ENCODE assay signal across 19 mouse cellular contexts in the genomic region with DNA sequence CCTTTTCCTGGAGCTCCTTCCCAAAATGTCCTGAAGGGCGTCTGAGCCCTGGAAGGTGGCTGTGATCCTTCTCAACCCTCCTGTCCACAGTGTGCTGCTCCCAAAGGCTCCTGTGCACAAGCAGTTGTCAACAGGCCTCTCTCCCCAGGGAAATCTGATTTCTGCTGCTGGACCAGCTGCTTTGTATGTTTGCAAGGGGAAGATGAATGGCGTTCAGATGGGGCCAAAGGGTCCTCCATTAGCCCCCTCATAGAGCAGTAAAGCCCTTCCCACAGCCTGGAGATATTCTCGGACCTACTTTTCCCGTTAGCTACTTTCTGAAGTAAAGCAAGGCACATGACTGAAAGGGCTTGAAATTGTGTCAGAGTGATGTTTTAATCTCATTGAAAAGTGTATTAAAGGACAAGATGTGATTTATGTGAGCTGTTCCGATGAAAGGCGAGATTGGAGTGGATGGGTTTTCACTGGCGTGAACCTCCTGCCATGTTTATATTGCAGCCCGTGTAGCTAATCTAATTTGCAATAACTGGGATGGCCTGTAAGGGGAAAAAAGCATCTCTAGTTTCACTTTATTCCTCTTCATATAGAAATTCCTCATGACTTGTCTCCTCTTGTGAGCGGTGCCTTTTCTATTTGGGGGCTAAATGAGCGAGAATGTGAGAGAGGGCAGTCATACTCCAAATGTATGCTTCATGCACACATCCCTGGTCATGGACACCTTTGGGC. TPM values are rescaled to one million over a fixed set of nuclear protein-coding genes. Genes with fewer than 3 reads are reported as not detected.
DNase-seq lines count a peak whose midpoint lies in the region; ATAC-seq and TF ChIP-seq lines count a peak whose summit lies in the region.
"Had no signal": no experiment of that assay in that cellular context is flagged by ENCODE, and none has a peak within 500 bp of the region (broad histone marks: within the 10 kb centered on the region; RNA-seq: fewer than 3 reads in every experiment).

No protein-coding gene starts in this region.

- H3K27ac ChIP-seq in embryonic facial prominence, embryonic 11.5 days (replicated peaks; ENCODE audit: low read depth, low read length), result no peak overlapping the region
- no peak overlapping the region for H3K27ac ChIP-seq in hindbrain, embryonic 11.5 days (ENCODE audit: low read depth, low read length)
- no peak overlapping the region for H3K27ac ChIP-seq in midbrain, embryonic 11.5 days (ENCODE audit: low read depth, low read length)
- H3K27ac ChIP-seq in intestine, postnatal 0 days (ENCODE audit: low read depth, low read length), result no peak overlapping the region
- H3K27ac ChIP-seq: heart, adult 2 months; kidney, postnatal 0 days; lung, embryonic 15.5 days had no signal

- ATAC-seq in embryonic facial prominence, embryonic 11.5 days (replicated peaks; ENCODE audit: insufficient number of reproducible peaks, low FRiP score, low TSS enrichment, low read depth), result no peak
- no peak for ATAC-seq in hindbrain, embryonic 11.5 days (ENCODE audit: low FRiP score)
- ATAC-seq in midbrain, embryonic 11.5 days (ENCODE audit: low FRiP score), result no peak
- ATAC-seq in intestine, postnatal 0 days, result no peak

- no peaks in the 10 kb centered on the region for H3K9me3 ChIP-seq in embryonic facial prominence, embryonic 11.5 days (replicated peaks; ENCODE audit: control insufficient read depth, low read length)
- H3K9me3 ChIP-seq in hindbrain, embryonic 11.5 days (ENCODE audit: control insufficient read depth, low read length), result no peaks in the 10 kb centered on the region
- H3K9me3 ChIP-seq in midbrain, embryonic 11.5 days (ENCODE audit: control insufficient read depth, low read length), result no peaks in the 10 kb centered on the region
- H3K9me3 ChIP-seq in intestine, postnatal 0 days (ENCODE audit: control insufficient read depth), result no peaks in the 10 kb centered on the region
- H3K9me3 ChIP-seq: lung, embryonic 15.5 days had no signal

- H3K36me3 ChIP-seq in embryonic facial prominence, embryonic 11.5 days (replicated peaks; ENCODE audit: control insufficient read depth, insufficient read depth, low read depth, low read length), result no peaks in the 10 kb centered on the region
- H3K36me3 ChIP-seq in hindbrain, embryonic 11.5 days (ENCODE audit: control insufficient read depth, insufficient read depth, low read length), result no peaks in the 10 kb centered on the region
- no peaks in the 10 kb centered on the region for H3K36me3 ChIP-seq in midbrain, embryonic 11.5 days (ENCODE audit: control insufficient read depth, insufficient read depth, low read length)
- H3K36me3 ChIP-seq in intestine, postnatal 0 days (ENCODE audit: control insufficient read depth, insufficient read depth), result no peaks in the 10 kb centered on the region
- H3K36me3 ChIP-seq: lung, embryonic 15.5 days had no signal

- intact Hi-C loops in heart, postnatal 36 days (cut with DNase I), result no loop called here

- no peak overlapping the region for H3K4me2 ChIP-seq in embryonic facial prominence, embryonic 11.5 days (ENCODE audit: low read depth, low read length)
- H3K4me2 ChIP-seq in hindbrain, embryonic 11.5 days (replicated peaks; ENCODE audit: low read depth, low read length), result no peak overlapping the region
- H3K4me2 ChIP-seq in midbrain, embryonic 11.5 days, result no peak overlapping the region
- no peak overlapping the region for H3K4me2 ChIP-seq in intestine, postnatal 0 days (replicated peaks; ENCODE audit: low read depth)
- H3K4me2 ChIP-seq: liver, embryonic 11.5 days; lung, embryonic 15.5 days had no signal

- no peak overlapping the region for H3K9ac ChIP-seq in embryonic facial prominence, embryonic 11.5 days (replicated peaks; ENCODE audit: low read length)
- H3K9ac ChIP-seq in hindbrain, embryonic 11.5 days (ENCODE audit: low read depth, low read length), result no peak overlapping the region
- H3K9ac ChIP-seq in midbrain, embryonic 11.5 days (ENCODE audit: low read length), result no peak overlapping the region
- H3K9ac ChIP-seq in intestine, postnatal 0 days (ENCODE audit: low read depth, low read length), result no peak overlapping the region
- H3K9ac ChIP-seq: lung, embryonic 15.5 days had no signal

- TF ChIP-seq CTCF in intestine, postnatal 0 days (IDR thresholded peaks at IDR 0.05; ENCODE audit: low read depth), result no peak

- no peak overlapping the region for H3K4me3 ChIP-seq in embryonic facial prominence, embryonic 11.5 days (ENCODE audit: low read depth, low read length)
- no peak overlapping the region for H3K4me3 ChIP-seq in hindbrain, embryonic 11.5 days (ENCODE audit: low read depth, low read length)
- H3K4me3 ChIP-seq in midbrain, embryonic 11.5 days (ENCODE audit: low read depth, low read length), result no peak overlapping the region
- no peak overlapping the region for H3K4me3 ChIP-seq in intestine, postnatal 0 days (ENCODE audit: low read depth, low read length)
- H3K4me3 ChIP-seq: heart, adult 2 months; lung, embryonic 15.5 days had no signal

- DNase-seq in embryo, embryonic 11 days, result peak; percentile 48
- no peak for DNase-seq in embryo, embryonic 9.5 days (ENCODE audit: extremely low spot score)
- DNase-seq in embryonic facial prominence, embryonic 11.5 days (ENCODE audit: low spot score), result peak; percentile 4
- peak; percentile 66 for DNase-seq in hindbrain, embryonic 11.5 days (ENCODE audit: low spot score)
- peak; percentile 97 for DNase-seq in midbrain, embryonic 11.5 days (ENCODE audit: low spot score, missing footprints)
- DNase-seq in thymus, postnatal 10 days (ENCODE audit: low spot score in 2 of 2), result no peak
- DNase-seq in heart, postnatal 36 days, result no peak
- DNase-seq: adrenal gland, postnatal 10 days; cerebellum, postnatal 25 days; heart, adult 2 months; right cerebral cortex, postnatal 4 days had no signal

- WGBS in embryonic facial prominence, embryonic 11.5 days, result 3% methylated on average over 10 of the region's 10 CpGs
- WGBS in hindbrain, embryonic 11.5 days, result 5% methylated on average over 10 of the region's 10 CpGs
- 4% methylated on average over 10 of the region's 10 CpGs for WGBS in midbrain, embryonic 11.5 days
- 8% methylated on average over 10 of the region's 10 CpGs for WGBS in intestine, postnatal 0 days

- peaks cover 82% of the 10 kb centered on the region for H3K27me3 ChIP-seq in embryonic facial prominence, embryonic 11.5 days (ENCODE audit: control insufficient read depth, insufficient read depth, low read length)
- H3K27me3 ChIP-seq in hindbrain, embryonic 11.5 days (ENCODE audit: control insufficient read depth, insufficient read depth, low read length), result peaks cover 78% of the 10 kb centered on the region
- H3K27me3 ChIP-seq in midbrain, embryonic 11.5 days (ENCODE audit: control insufficient read depth, insufficient read depth, low read length), result peaks cover 90% of the 10 kb centered on the region
- H3K27me3 ChIP-seq in intestine, postnatal 0 days (replicated peaks; ENCODE audit: control insufficient read depth, insufficient read depth, low read length), result peaks cover 98% of the 10 kb centered on the region

- H3K4me1 ChIP-seq in embryonic facial prominence, embryonic 11.5 days (ENCODE audit: control insufficient read depth, insufficient read depth, low read length), result no peaks in the 10 kb centered on the region; the same call in none of the 2 replicates
- peaks cover 18% of the 10 kb centered on the region for H3K4me1 ChIP-seq in hindbrain, embryonic 11.5 days (replicated peaks; ENCODE audit: control insufficient read depth, insufficient read depth, low read length)
- peaks cover 32% of the 10 kb centered on the region for H3K4me1 ChIP-seq in midbrain, embryonic 11.5 days (ENCODE audit: control insufficient read depth, insufficient read depth, low read length)
- H3K4me1 ChIP-seq in intestine, postnatal 0 days (replicated peaks; ENCODE audit: control insufficient read depth, insufficient read depth, low read length), result no peaks in the 10 kb centered on the region

RNA-seq across cellular contexts. Expression of gene Sox1, which starts 6.5 kb away (rescaled TPM):
- polyA plus RNA-seq in embryonic facial prominence, embryonic 11.5 days (2014; fragmentation: Nextera tagmentation; extraction: Ambion mirVana), result 1.5 and 1.8 TPM in 2 replicates
- polyA plus RNA-seq in hindbrain, embryonic 11.5 days (2014; fragmentation: Nextera tagmentation; extraction: Ambion mirVana), result 5.3 and 5.5 TPM in 2 replicates
- polyA plus RNA-seq in midbrain, embryonic 11.5 days (2014; fragmentation: Nextera tagmentation; extraction: Ambion mirVana), result 8.2 and 8.7 TPM in 2 replicates
- not detected in 2 replicates for polyA plus RNA-seq in intestine, postnatal 0 days (2015; fragmentation: Nextera tagmentation; extraction: Ambion mirVana)
- not detected for total RNA-seq in heart, postnatal 36 days (2021)
- total RNA-seq: adrenal gland, postnatal 10 days; CH12.LX; heart, adult 2 months; megakaryocyte progenitor cell, adult 5-6 weeks had no signal
- polyA plus RNA-seq: heart, adult 2 months; heart, postnatal 0 days; intestine, embryonic 14.5 days; kidney, postnatal 0 days; liver, embryonic 11.5 days; lung, embryonic 15.5 days had no signal

Comparison
In these comparisons a context has a peak if more than half of its experiments do, and no peak if none do; other contexts are left out.
1. DNase-seq: peak in embryo, embryonic 11 days (single experiment), embryonic facial prominence, embryonic 11.5 days (single experiment), hindbrain, embryonic 11.5 days (single experiment) and midbrain, embryonic 11.5 days (single experiment); none in embryo, embryonic 9.5 days (single experiment), thymus, postnatal 10 days (0 of 2) and heart, postnatal 36 days (0 of 2).